Mouse (Mus musculus) erythroblast, embryonic 14.5 days (primary cell): Measurements from ENCODE around the gene Ms4a8a.
"Not testable (repeated sequence)": the region's sequence is repeated elsewhere in the genome, so short reads cannot be mapped to it uniquely, and the experiment has no call there.

Experiments used
- GATA1 ChIP-seq: IDR thresholded peaks from 2 replicates; pipeline ENCODE4 v1.6.1; 2012; ENCODE audit warnings: low read length, inconsistent platforms, mixed read lengths
- TAL1 ChIP-seq: IDR thresholded peaks from 3 replicates; pipeline ENCODE4 v1.6.1; 2012; ENCODE audit warnings: low read length, inconsistent platforms, mixed read lengths

- not testable (repeated sequence) for TF ChIP-seq GATA1, TAL1
Measured at GRCm38 (mm10) chr19:11121016-11121420, 40.1 kb upstream of the Ms4a8a start.
